Mouse (Mus musculus): ENCODE measurements at regions not wholly inside any gene's neighbourhood (a gene's known extent, or its start where the extent isn't known, plus 50 kb on each side); places are given as distances from the start of the nearest gene placed in this dataset.

DNA sequence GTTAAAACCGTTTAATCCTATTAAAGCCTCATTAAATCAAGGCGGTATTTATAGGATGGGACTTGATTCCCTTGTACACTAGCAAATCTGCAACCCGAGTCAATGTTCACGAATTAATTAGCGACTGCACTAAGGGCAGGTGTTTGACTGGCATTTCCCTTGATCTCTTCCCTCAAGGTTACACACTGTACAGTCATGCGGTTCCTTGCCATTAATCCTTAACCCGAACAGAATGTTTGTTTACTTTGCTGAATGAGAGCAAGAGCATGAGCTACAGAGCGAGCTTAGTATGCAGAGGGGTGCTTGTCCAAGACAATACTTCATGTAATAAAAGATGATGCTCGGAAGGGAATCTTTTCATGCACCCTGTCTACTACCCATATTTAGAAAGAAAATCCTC is 1620.9 kb upstream of the Tenm2 start:
- TF ChIP-seq CTCF (IDR thresholded peaks at IDR 0.05; ENCODE audit: low read depth) (no peak), EP300 (IDR thresholded peaks at IDR 0.05; ENCODE audit: low read depth) (no peak)

All from heart, postnatal 0 days (tissue).